Mouse (Mus musculus): ENCODE results near the gene Galnt12. TPM values are rescaled to one million over a fixed set of nuclear protein-coding genes. Genes with fewer than 3 reads are reported as not detected.

Galnt12 gene
- total RNA-seq, 1 experiment: 4.9 TPM

DNA sequence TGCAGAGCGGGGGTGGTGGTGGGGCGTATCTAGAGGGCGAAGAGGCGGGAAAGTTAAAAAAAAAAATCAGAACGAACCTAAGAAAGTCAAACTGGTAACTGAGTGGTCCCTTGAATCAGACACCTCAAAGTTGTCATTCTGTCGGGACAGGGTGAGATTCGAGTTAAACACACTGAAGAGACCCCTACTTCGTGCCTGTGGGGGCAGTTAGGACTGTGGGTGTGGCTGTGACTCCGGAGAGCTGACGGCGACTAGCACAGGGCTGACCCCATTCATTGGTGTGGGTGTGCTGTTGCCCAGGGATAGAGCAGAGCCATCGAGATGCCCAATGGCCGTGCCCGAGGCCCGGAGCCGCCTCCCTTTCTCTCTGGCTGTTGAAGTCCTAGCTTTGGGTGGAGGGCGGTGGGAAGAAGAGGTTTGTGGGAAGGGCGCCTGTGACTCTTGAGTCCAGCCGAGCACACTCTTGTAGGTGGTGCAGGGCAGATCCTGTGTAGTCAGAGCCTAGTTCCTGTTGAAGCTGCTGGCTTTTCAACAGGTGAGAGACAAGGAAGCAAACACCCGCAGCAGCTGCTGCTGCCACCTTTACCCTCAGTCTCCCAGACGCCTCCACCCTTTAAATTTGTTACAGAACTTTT, 795 bp downstream of the Galnt12 start:
- in situ Hi-C loops (cut with MboI; ENCODE audit: low sequenced_read_pairs in 2 of 2, unreplicated experiment in 2 of 2): no loop called here
- Histone ChIP-seq H3K9me3 (ENCODE audit: control insufficient read depth, insufficient read depth, low read depth, low read length) (no peaks in the 10 kb centered on the region), H3K27ac (ENCODE audit: insufficient read depth, low read depth, low read length, poor library complexity, severe bottlenecking) (no peak overlapping the region), H3K4me1 (ENCODE audit: control insufficient read depth in 2 of 2, insufficient read depth in 2 of 2, low read length in 2 of 2, poor library complexity in 1 of 2) (peaks cover 0 to 10% of the 10 kb centered on the region in 2 experiments; a peak in 2 of 4 replicates), H3K36me3 (ENCODE audit: control insufficient read depth, insufficient read depth, low read length, poor library complexity, severe bottlenecking) (no peaks in the 10 kb centered on the region), H3K4me3 (ENCODE audit: insufficient read depth in 1 of 2, low read depth in 1 of 2, low read length in 2 of 2, poor library complexity in 1 of 2, severe bottlenecking in 1 of 2) (peak overlapping the region; percentile 68 to 93), H3K9ac (ENCODE audit: insufficient read depth, low read depth, low read length, poor library complexity, severe bottlenecking) (peak overlapping the region; percentile 61; the same call in 1 of the 2 replicates)
- DNase-seq (ENCODE audit: low read depth, low spot score): no peak
- TF ChIP-seq MAFK (IDR thresholded peaks at IDR 0.05; ENCODE audit: insufficient read depth, low read depth, low read length) (no peak), HCFC1 (IDR thresholded peaks at IDR 0.05; ENCODE audit: borderline replicate concordance, insufficient read depth, low read length) (no peak), CHD2 (IDR thresholded peaks at IDR 0.05; ENCODE audit: low read depth, low read length) (no peak), ZC3H11A (IDR thresholded peaks at IDR 0.05; ENCODE audit: borderline replicate concordance, low read depth, low read length) (no peak), ZNF384 (IDR thresholded peaks at IDR 0.05; ENCODE audit: low read depth, low read length) (no peak)

DNA sequence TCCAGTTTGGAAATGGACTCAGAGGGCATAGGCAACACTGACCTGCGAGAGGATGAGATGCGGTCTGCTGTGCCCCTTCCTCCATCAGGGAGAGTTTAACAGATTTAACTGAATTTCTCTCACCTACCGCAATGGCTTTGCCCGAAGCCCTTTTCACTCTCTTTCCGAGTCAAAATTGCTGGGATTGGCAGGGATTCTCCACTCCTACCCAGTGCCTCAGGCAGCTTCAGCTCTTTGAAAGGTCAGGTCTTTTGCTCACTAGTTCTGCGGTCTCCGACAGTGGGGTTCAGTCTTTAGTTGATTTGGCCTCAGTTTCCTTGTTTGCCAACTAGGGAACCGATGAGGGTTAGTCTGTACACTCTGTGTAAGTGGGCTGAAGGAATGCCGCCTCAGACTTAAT, 1.5 kb downstream of the Galnt12 start:
- TF ChIP-seq CHD2 (IDR thresholded peaks at IDR 0.05; ENCODE audit: low read depth, low read length) (no peak), ZNF384 (IDR thresholded peaks at IDR 0.05; ENCODE audit: low read depth, low read length) (no peak), MAFK (IDR thresholded peaks at IDR 0.05; ENCODE audit: insufficient read depth, low read depth, low read length) (no peak), ZC3H11A (IDR thresholded peaks at IDR 0.05; ENCODE audit: borderline replicate concordance, low read depth, low read length) (no peak), HCFC1 (IDR thresholded peaks at IDR 0.05; ENCODE audit: borderline replicate concordance, insufficient read depth, low read length) (no peak)
- no peak overlapping the region for H3K9ac ChIP-seq (ENCODE audit: insufficient read depth, low read depth, low read length, poor library complexity, severe bottlenecking)
- in situ Hi-C loops (cut with MboI; ENCODE audit: low sequenced_read_pairs in 2 of 2, unreplicated experiment in 2 of 2): no loop called here
- no peaks in the 10 kb centered on the region for H3K9me3 ChIP-seq (ENCODE audit: control insufficient read depth, insufficient read depth, low read depth, low read length)
- no peak for DNase-seq (ENCODE audit: low read depth, low spot score)
- no peaks in the 10 kb centered on the region for H3K36me3 ChIP-seq (ENCODE audit: control insufficient read depth, insufficient read depth, low read length, poor library complexity, severe bottlenecking)
- no peak overlapping the region for H3K27ac ChIP-seq (ENCODE audit: insufficient read depth, low read depth, low read length, poor library complexity, severe bottlenecking)
- no peak overlapping the region for H3K4me3 ChIP-seq (ENCODE audit: insufficient read depth in 1 of 2, low read depth in 1 of 2, low read length in 2 of 2, poor library complexity in 1 of 2, severe bottlenecking in 1 of 2)
- H3K4me1 ChIP-seq (ENCODE audit: control insufficient read depth in 2 of 2, insufficient read depth in 2 of 2, low read length in 2 of 2, poor library complexity in 1 of 2): peaks cover 0 to 10% of the 10 kb centered on the region in 2 experiments; a peak in 2 of 4 replicates

DNA sequence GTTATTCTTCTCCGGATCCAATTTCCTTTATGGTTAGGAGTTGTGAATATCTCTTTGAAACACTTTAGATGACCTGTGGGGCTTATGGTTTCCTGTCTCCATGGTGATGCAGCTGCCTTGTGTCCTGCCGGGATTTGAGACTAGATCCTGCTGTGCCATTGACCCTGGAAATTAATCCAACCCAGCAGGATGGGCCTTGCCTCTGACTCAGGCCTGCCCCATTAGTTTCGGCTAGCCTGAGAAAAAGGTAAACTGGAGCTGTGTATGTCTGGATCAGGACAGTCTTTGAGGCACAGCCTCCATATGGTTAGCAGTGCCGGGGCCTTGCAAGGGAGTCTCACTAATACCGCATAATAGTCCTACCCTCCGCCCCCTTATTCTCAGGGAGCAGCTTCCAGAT, 1.9 kb downstream of the Galnt12 start:
- H3K36me3 ChIP-seq (ENCODE audit: control insufficient read depth, insufficient read depth, low read length, poor library complexity, severe bottlenecking): no peaks in the 10 kb centered on the region
- H3K27ac ChIP-seq (ENCODE audit: insufficient read depth, low read depth, low read length, poor library complexity, severe bottlenecking): no peak overlapping the region
- no peak overlapping the region for H3K4me3 ChIP-seq (ENCODE audit: insufficient read depth in 1 of 2, low read depth in 1 of 2, low read length in 2 of 2, poor library complexity in 1 of 2, severe bottlenecking in 1 of 2)
- H3K9ac ChIP-seq (ENCODE audit: insufficient read depth, low read depth, low read length, poor library complexity, severe bottlenecking): no peak overlapping the region
- H3K9me3 ChIP-seq (ENCODE audit: control insufficient read depth, insufficient read depth, low read depth, low read length): no peaks in the 10 kb centered on the region
- no peak for DNase-seq (ENCODE audit: low read depth, low spot score)
- H3K4me1 ChIP-seq (ENCODE audit: control insufficient read depth in 2 of 2, insufficient read depth in 2 of 2, low read length in 2 of 2, poor library complexity in 1 of 2): peaks cover 0 to 10% of the 10 kb centered on the region in 2 experiments; a peak in 2 of 4 replicates
- in situ Hi-C loops (cut with MboI; ENCODE audit: low sequenced_read_pairs in 2 of 2, unreplicated experiment in 2 of 2): no loop called here
- no peak for TF ChIP-seq ZC3H11A (IDR thresholded peaks at IDR 0.05; ENCODE audit: borderline replicate concordance, low read depth, low read length)
- no peak for TF ChIP-seq CHD2 (IDR thresholded peaks at IDR 0.05; ENCODE audit: low read depth, low read length)
- no peak for TF ChIP-seq HCFC1 (IDR thresholded peaks at IDR 0.05; ENCODE audit: borderline replicate concordance, insufficient read depth, low read length)
- no peak for TF ChIP-seq ZNF384 (IDR thresholded peaks at IDR 0.05; ENCODE audit: low read depth, low read length)
- no peak for TF ChIP-seq MAFK (IDR thresholded peaks at IDR 0.05; ENCODE audit: insufficient read depth, low read depth, low read length)

DNA sequence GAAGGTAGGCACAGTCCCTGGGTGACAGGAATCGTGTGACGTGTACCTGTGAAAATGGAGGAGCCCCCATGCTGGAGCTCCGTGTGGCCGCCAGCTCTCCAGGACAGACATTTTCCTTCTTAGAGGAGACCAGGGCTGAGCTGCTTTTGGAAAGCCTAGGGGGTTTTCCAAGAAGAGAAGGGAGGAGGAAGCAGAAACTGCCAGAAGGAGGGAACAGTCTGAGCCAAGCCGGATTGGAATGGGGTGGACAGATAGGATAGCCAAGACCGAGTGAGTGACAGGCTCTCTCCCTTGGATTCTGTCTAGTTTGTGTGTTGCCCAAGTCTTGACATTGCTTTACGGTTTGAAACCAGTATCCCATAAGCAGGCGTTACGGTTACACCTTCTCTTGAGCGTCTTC, 11.9 kb downstream of the Galnt12 start:
- Histone ChIP-seq H3K4me3 (ENCODE audit: insufficient read depth in 1 of 2, low read depth in 1 of 2, low read length in 2 of 2, poor library complexity in 1 of 2, severe bottlenecking in 1 of 2) (no peak overlapping the region), H3K4me1 (ENCODE audit: control insufficient read depth in 2 of 2, insufficient read depth in 2 of 2, low read length in 2 of 2, poor library complexity in 1 of 2) (no peaks in the 10 kb centered on the region), H3K36me3 (ENCODE audit: control insufficient read depth, insufficient read depth, low read length, poor library complexity, severe bottlenecking) (no peaks in the 10 kb centered on the region), H3K9me3 (ENCODE audit: control insufficient read depth, insufficient read depth, low read depth, low read length) (no peaks in the 10 kb centered on the region), H3K27ac (ENCODE audit: insufficient read depth, low read depth, low read length, poor library complexity, severe bottlenecking) (no peak overlapping the region), H3K9ac (ENCODE audit: insufficient read depth, low read depth, low read length, poor library complexity, severe bottlenecking) (no peak overlapping the region)
- DNase-seq (ENCODE audit: low read depth, low spot score): no peak
- in situ Hi-C loops (cut with MboI; ENCODE audit: low sequenced_read_pairs in 2 of 2, unreplicated experiment in 2 of 2): no loop called here
- no peak for TF ChIP-seq CHD2 (IDR thresholded peaks at IDR 0.05; ENCODE audit: low read depth, low read length)
- no peak for TF ChIP-seq ZNF384 (IDR thresholded peaks at IDR 0.05; ENCODE audit: low read depth, low read length)
- TF ChIP-seq ZC3H11A (IDR thresholded peaks at IDR 0.05; ENCODE audit: borderline replicate concordance, low read depth, low read length): no peak
- TF ChIP-seq MAFK (IDR thresholded peaks at IDR 0.05; ENCODE audit: insufficient read depth, low read depth, low read length): no peak
- no peak for TF ChIP-seq HCFC1 (IDR thresholded peaks at IDR 0.05; ENCODE audit: borderline replicate concordance, insufficient read depth, low read length)
